Mouse (Mus musculus) cortical plate, adult 2 months (tissue): ENCODE measurements around the gene Kynu. TPM values are rescaled to one million over a fixed set of nuclear protein-coding genes. Genes with fewer than 3 reads are reported as not detected.

Experiments used
- H3K27ac ChIP-seq: fragments of 200-500 bp; 2 replicates; pipeline ENCODE4 v1.5.1; 2012; ENCODE audit warnings: low read length, control low read depth, inconsistent platforms; ENCODE audit not compliant: insufficient read depth
- H3K4me1 ChIP-seq: fragments of 200-500 bp; 2 replicates; pipeline ENCODE4 v1.6.1; 2011; ENCODE audit warnings: low read length; ENCODE audit not compliant: control insufficient read depth, insufficient read depth
- H3K4me3 ChIP-seq: fragments of 200-500 bp; 2 replicates; pipeline ENCODE4 v1.5.1; 2011; ENCODE audit warnings: mild to moderate bottlenecking, low read length, control low read depth; ENCODE audit not compliant: insufficient read depth
- CTCF ChIP-seq: fragments of 200-500 bp; IDR thresholded peaks from 2 replicates; pipeline ENCODE4 v1.5.1; 2011; ENCODE audit warnings: mild to moderate bottlenecking, control low read depth, low read length; ENCODE audit not compliant: insufficient read depth; ENCODE audit errors: extremely low read depth
- POLR2A ChIP-seq: fragments of 200-500 bp; IDR thresholded peaks from 2 replicates; pipeline ENCODE4 v1.6.1; 2011; ENCODE audit warnings: mild to moderate bottlenecking, low read length, control low read depth; ENCODE audit not compliant: insufficient read depth; ENCODE audit errors: extremely low read depth
- polyA plus RNA-seq: library from polyadenylated mRNA; depleted of rRNA; stranded (reverse); fragments of >200 nt; gene quantifications from 2 replicates; pipeline ENCODE4 v1.2.3, GENCODE M21; 2012; rRNA removed

Gene Kynu
- polyA plus RNA-seq, 1 experiment: 0.23 TPM

DNA sequence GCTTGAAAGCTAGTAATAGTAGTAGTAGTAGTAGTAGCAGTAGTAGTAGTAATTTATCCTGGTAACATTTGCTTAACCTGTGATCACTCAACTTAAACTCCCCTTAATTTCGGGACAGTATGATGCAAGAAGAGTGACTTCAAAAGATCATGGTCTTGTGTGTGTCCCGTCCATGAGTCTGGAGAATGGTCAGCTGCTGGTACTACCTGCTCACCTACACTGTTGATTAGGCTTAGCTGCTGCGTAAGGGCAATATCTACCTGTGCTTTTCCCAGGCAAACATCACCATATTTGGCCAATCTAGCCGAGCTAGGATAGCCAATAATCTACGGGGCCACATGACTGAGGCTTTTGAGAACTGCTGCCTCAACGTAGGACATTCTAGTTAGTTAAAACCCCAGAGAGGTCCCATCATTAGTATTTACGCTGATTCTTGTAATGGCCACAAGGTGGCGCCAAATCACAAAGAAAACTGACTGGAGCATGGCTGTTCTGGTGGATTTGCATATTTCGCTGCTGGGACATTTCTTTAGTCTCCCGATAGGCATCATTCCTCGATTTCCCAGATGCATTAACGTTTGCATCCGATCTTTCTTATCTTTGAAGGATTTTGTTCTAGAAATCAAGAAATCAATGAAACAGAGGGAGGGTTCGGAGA is 167.4 kb downstream of the Kynu start:
- no peaks in the 10 kb centered on the region; the same call in 1 of the 2 replicates for H3K4me1 ChIP-seq

DNA sequence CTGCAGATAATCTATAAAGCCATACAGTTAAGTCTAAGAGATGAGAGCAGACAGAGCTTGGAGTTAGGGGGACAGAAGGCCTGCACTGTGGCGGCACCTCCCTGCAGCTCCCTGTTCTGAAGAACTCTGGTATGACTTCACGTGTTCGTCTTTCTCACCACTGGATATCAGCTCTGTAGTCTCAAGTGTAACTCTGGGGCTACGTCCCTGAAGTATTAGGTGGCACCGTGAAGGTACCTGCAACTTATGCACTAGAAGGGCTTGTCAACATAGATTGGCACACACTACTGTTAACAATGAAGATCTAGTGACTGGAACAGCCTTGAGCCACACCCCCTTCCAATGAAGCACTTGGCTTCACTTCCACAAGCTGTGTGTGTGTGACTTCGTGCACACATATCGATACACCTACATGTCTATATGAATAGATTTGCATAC is 168.0 kb downstream of the Kynu start:
- TF ChIP-seq POLR2A (no peak), CTCF (no peak)
- Histone ChIP-seq H3K27ac (no peak overlapping the region), H3K4me1 (no peaks in the 10 kb centered on the region; the same call in 1 of the 2 replicates), H3K4me3 (no peak overlapping the region)

More for the DNA sequence above, 167.4 kb downstream of the Kynu start:
- TF ChIP-seq CTCF: peak; percentile 73
- TF ChIP-seq POLR2A: no peak
- Histone ChIP-seq H3K4me3 (no peak overlapping the region), H3K27ac (no peak overlapping the region)

DNA sequence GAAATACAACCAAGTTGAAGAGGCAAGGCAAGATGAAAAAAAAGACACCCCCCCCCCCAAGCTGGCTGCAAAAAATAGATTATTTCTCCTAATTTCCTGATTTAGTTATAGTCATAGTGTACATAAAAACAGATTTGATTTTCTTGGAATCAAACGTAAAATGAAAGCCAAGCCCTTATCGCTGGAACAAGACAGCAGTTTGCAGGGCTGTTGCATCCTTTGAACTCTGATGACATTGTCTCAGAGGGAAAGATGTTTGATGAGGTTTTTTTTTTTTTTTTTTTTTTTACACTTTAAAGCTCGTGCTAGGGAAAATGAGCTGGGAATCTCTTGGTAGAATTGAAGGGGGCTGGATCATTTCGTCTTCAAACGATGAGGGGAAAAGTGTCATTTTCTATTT is 172.1 kb downstream of the Kynu start:
- no peak for TF ChIP-seq CTCF
- TF ChIP-seq POLR2A: no peak
- no peak overlapping the region for H3K27ac ChIP-seq
- no peak overlapping the region for H3K4me3 ChIP-seq
- no peaks in the 10 kb centered on the region; the same call in 1 of the 2 replicates for H3K4me1 ChIP-seq

DNA sequence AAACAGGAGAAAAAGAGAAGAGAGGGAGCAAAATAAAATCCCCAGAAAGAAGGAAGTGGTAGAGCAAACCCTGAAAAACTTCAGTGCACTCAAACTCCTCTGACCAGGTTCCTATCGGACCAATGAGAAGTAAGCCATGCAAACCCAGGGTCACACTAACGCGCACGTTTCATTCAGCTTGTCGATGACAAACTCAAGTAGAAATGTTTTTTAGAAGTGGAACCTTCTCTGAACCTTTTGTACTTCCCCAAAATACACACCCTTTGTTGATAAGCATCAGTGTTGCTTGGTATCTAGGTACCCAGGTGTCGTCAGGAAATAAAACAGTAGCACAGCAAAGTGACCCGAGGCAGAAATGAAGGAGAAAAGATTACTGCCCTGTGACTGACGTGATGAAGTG is 172.6 kb downstream of the Kynu start:
- Histone ChIP-seq H3K4me1 (no peaks in the 10 kb centered on the region; the same call in 1 of the 2 replicates), H3K4me3 (no peak overlapping the region), H3K27ac (no peak overlapping the region)
- TF ChIP-seq CTCF (no peak), POLR2A (no peak)

DNA sequence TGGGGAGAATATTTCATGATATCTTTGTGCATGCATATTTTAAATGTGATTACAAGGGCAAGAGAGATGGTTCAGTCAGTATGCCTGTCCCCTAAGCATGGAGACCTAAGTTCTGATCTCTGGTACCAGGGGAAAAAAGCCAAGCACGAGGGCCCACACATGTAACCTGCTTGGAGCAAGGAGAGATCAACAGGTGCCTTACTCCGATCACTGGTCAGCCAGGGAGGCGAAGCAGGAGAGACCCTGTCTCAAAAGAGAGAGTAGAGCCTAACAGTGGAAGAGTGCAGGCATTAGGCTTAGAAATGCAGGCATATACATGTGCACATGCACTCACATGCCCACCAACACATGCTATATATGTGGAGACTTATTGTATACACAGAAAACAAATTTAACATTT is 173.7 kb downstream of the Kynu start:
- Histone ChIP-seq H3K4me3 (no peak overlapping the region), H3K27ac (no peak overlapping the region), H3K4me1 (no peaks in the 10 kb centered on the region)
- TF ChIP-seq POLR2A: no peak
- TF ChIP-seq CTCF: no peak

Other genes with a start within 250 kb of the Kynu start
- gene Arhgap15, start 193.5 kb downstream of the Kynu start, polyA plus RNA-seq: 8.9 and 10.6 TPM in 2 replicates